Comparison of ENCODE assay signal across 15 mouse cellular contexts in genomic region chr3:66537106-66537893, GRCm38 (mm10).
A peak's percentile ranks its signal among the peaks of the same experiment; 100 is the strongest.
DNase-seq lines count a peak whose midpoint lies in the region; ATAC-seq lines count a peak whose summit lies in the region.
"Had no signal": no experiment of that assay in that cellular context is flagged by ENCODE, and none has a peak within 500 bp of the region (broad histone marks: within the 10 kb centered on the region; RNA-seq: fewer than 3 reads in every experiment).

No protein-coding gene starts in this region.

- H3K9ac ChIP-seq in neural tube, embryonic 12.5 days, result no peak overlapping the region
- no peak overlapping the region for H3K9ac ChIP-seq in hindbrain, embryonic 14.5 days
- no peak overlapping the region for H3K9ac ChIP-seq in midbrain, embryonic 12.5 days (replicated peaks)
- H3K9ac ChIP-seq: lung, embryonic 15.5 days had no signal

- ATAC-seq in neural tube, embryonic 12.5 days (ENCODE audit: low FRiP score, low read depth), result peak; percentile 88
- ATAC-seq in hindbrain, embryonic 14.5 days (ENCODE audit: low FRiP score), result peak; percentile 92
- peak; percentile 83 for ATAC-seq in midbrain, embryonic 12.5 days (ENCODE audit: low FRiP score, low read depth)

- 26% methylated on average over 3 of the region's 3 CpGs for WGBS in neural tube, embryonic 12.5 days
- 11% methylated on average over 3 of the region's 3 CpGs for WGBS in hindbrain, embryonic 14.5 days
- 14% methylated on average over 3 of the region's 3 CpGs for WGBS in midbrain, embryonic 12.5 days

- H3K4me3 ChIP-seq in neural tube, embryonic 12.5 days, result no peak overlapping the region
- no peak overlapping the region for H3K4me3 ChIP-seq in hindbrain, embryonic 14.5 days (replicated peaks; ENCODE audit: low read length)
- H3K4me3 ChIP-seq in midbrain, embryonic 12.5 days, result no peak overlapping the region
- H3K4me3 ChIP-seq: lung, embryonic 15.5 days; megakaryocyte, embryonic 14.5 days had no signal

- H3K9me3 ChIP-seq in neural tube, embryonic 12.5 days, result no peaks in the 10 kb centered on the region
- peaks cover 6% of the 10 kb centered on the region for H3K9me3 ChIP-seq in hindbrain, embryonic 14.5 days (ENCODE audit: control insufficient read depth, low read length)
- peaks cover 5% of the 10 kb centered on the region; the same call in 1 of the 2 replicates for H3K9me3 ChIP-seq in midbrain, embryonic 12.5 days
- H3K9me3 ChIP-seq: lung, embryonic 15.5 days had no signal

- H3K4me1 ChIP-seq in neural tube, embryonic 12.5 days, result no peaks in the 10 kb centered on the region
- H3K4me1 ChIP-seq in hindbrain, embryonic 14.5 days (replicated peaks; ENCODE audit: control insufficient read depth, insufficient read depth, low read length), result peaks cover 31% of the 10 kb centered on the region
- peaks cover 29% of the 10 kb centered on the region for H3K4me1 ChIP-seq in midbrain, embryonic 12.5 days
- H3K4me1 ChIP-seq: megakaryocyte, embryonic 14.5 days had no signal

- H3K27me3 ChIP-seq in neural tube, embryonic 12.5 days (replicated peaks), result no peaks in the 10 kb centered on the region
- H3K27me3 ChIP-seq in hindbrain, embryonic 14.5 days (ENCODE audit: control insufficient read depth, insufficient read depth, low read length), result no peaks in the 10 kb centered on the region
- H3K27me3 ChIP-seq in midbrain, embryonic 12.5 days, result no peaks in the 10 kb centered on the region
- H3K27me3 ChIP-seq: lung, embryonic 15.5 days; megakaryocyte, embryonic 14.5 days had no signal

- H3K4me2 ChIP-seq in neural tube, embryonic 12.5 days (replicated peaks), result no peak overlapping the region
- H3K4me2 ChIP-seq in hindbrain, embryonic 14.5 days (replicated peaks), result 0 out of 2 replicates have a peak overlapping the region, but pooled peaks have one; percentile 2
- H3K4me2 ChIP-seq in midbrain, embryonic 12.5 days (replicated peaks), result peak overlapping the region; percentile 19
- H3K4me2 ChIP-seq: lung, embryonic 15.5 days had no signal

- no peaks in the 10 kb centered on the region for H3K36me3 ChIP-seq in neural tube, embryonic 12.5 days
- no peaks in the 10 kb centered on the region for H3K36me3 ChIP-seq in hindbrain, embryonic 14.5 days (replicated peaks; ENCODE audit: control insufficient read depth, insufficient read depth)
- no peaks in the 10 kb centered on the region for H3K36me3 ChIP-seq in midbrain, embryonic 12.5 days
- H3K36me3 ChIP-seq: lung, embryonic 15.5 days had no signal

- no peak for DNase-seq in neural tube, embryonic 10.5 days (ENCODE audit: extremely low spot score, low spot score)
- DNase-seq in hindbrain, embryonic 14.5 days (ENCODE audit: low spot score), result peak; percentile 72
- DNase-seq in retina, postnatal 1 day, result peak; percentile 41
- DNase-seq in right cerebral cortex, adult 2 months (ENCODE audit: low spot score in 2 of 2), result no peak
- no peak for DNase-seq in kidney, postnatal 4 days
- no peak for DNase-seq in ovary, postnatal 36 days (ENCODE audit: low spot score)
- DNase-seq: adrenal gland, postnatal 10 days; B cell, adult 2 months; heart, postnatal 14 days; kidney, adult 11 months; liver had no signal

- H3K27ac ChIP-seq in neural tube, embryonic 12.5 days, result no peak overlapping the region
- H3K27ac ChIP-seq in hindbrain, embryonic 14.5 days, result peak overlapping the region; percentile 77
- H3K27ac ChIP-seq in midbrain, embryonic 12.5 days (replicated peaks), result peak overlapping the region; percentile 72
- H3K27ac ChIP-seq: lung, embryonic 15.5 days had no signal

Comparison
In these comparisons a context has a peak if more than half of its experiments do, and no peak if none do; other contexts are left out.
1. DNase-seq: peak in hindbrain, embryonic 14.5 days (single experiment) and retina, postnatal 1 day (single experiment); none in neural tube, embryonic 10.5 days (single experiment), right cerebral cortex, adult 2 months (0 of 2), kidney, postnatal 4 days (0 of 2) and ovary, postnatal 36 days (single experiment).
2. Peak in every context shown above with its lines, with median percentiles within 50 percentile points of each other: ATAC-seq.